Mouse (Mus musculus) c-Kit-positive CD71-positive TER-119-positive erythroid progenitor cells, embryonic 14.5 days (primary cell): Measurements from ENCODE around the gene Dph2.
A peak's percentile ranks its signal among the peaks of the same experiment; 100 is the strongest.

Source experiments
- DNase-seq: peaks from one replicate; pipeline ENCODE4 v3.0.0-alpha.2; 2013; ENCODE audit warnings: low spot score

The Dph2 gene

GRCm38 (mm10) chr4:117908834-117909453, 17.1 kb upstream of the Dph2 start:
- DNase-seq: no peak

- no peak for DNase-seq
These were observed 14.4 kb upstream of the Dph2 start for GRCm38 (mm10) chr4:117906196-117906595.

- no peak for DNase-seq
These were observed 12.9 kb upstream of the Dph2 start for GRCm38 (mm10) chr4:117904761-117905160.

- no peak for DNase-seq
These were observed 12.3 kb upstream of the Dph2 start for GRCm38 (mm10) chr4:117904094-117904493.

GRCm38 (mm10) chr4:117898111-117898510, 6.3 kb upstream of the Dph2 start:
- no peak for DNase-seq

- no peak for DNase-seq
These were observed 4.2 kb upstream of the Dph2 start for GRCm38 (mm10) chr4:117896031-117896430.

- no peak for DNase-seq
These were observed 3.5 kb upstream of the Dph2 start for GRCm38 (mm10) chr4:117895339-117895738.

- DNase-seq: no peak
These were observed 2.8 kb upstream of the Dph2 start for GRCm38 (mm10) chr4:117894601-117895000.

- DNase-seq: no peak
These were observed 1.5 kb upstream of the Dph2 start for GRCm38 (mm10) chr4:117893376-117893775.

GRCm38 (mm10) chr4:117890750-117891149, 1.1 kb downstream of the Dph2 start:
- no peak for DNase-seq

GRCm38 (mm10) chr4:117890031-117890430, 1.8 kb downstream of the Dph2 start:
- no peak for DNase-seq

- no peak for DNase-seq
These were observed 2.4 kb downstream of the Dph2 start for GRCm38 (mm10) chr4:117889471-117889870.

- DNase-seq: no peak
These were observed 3.9 kb downstream of the Dph2 start for GRCm38 (mm10) chr4:117887920-117888319.

- DNase-seq: peak; percentile 87
These were observed 4.7 kb downstream of the Dph2 start, which contains the start of gene Atp6v0b for GRCm38 (mm10) chr4:117887133-117887532. Atp6v0b (minus strand) TSS chr4:117887333.

GRCm38 (mm10) chr4:117886644-117887043, 5.2 kb downstream of the Dph2 start:
- DNase-seq: no peak

GRCm38 (mm10) chr4:117885994-117886393, 5.8 kb downstream of the Dph2 start:
- DNase-seq: no peak

- no peak for DNase-seq
These were observed 6.7 kb downstream of the Dph2 start for GRCm38 (mm10) chr4:117885093-117885492.

- DNase-seq: no peak
These were observed 7.7 kb downstream of the Dph2 start for GRCm38 (mm10) chr4:117884146-117884545.

GRCm38 (mm10) chr4:117882701-117883691, 8.8 kb downstream of the Dph2 start, which contains the start of gene B4galt2:
B4galt2 (minus strand) TSS chr4:117883487.
- DNase-seq: no peak

GRCm38 (mm10) chr4:117878703-117879102, 13.1 kb downstream of the Dph2 start:
- no peak for DNase-seq

GRCm38 (mm10) chr4:117878301-117878700, 13.5 kb downstream of the Dph2 start:
- DNase-seq: no peak

GRCm38 (mm10) chr4:117873615-117874014, 18.2 kb downstream of the Dph2 start:
- no peak for DNase-seq

GRCm38 (mm10) chr4:117872471-117872886, 19.4 kb downstream of the Dph2 start, which contains the start of gene Ccdc24:
Ccdc24 (minus strand) TSS chr4:117872557.
- no peak for DNase-seq
